Mouse (Mus musculus) midbrain, embryonic 10.5 days (tissue): ENCODE results near the gene 2310022B05Rik. TPM values are rescaled to one million over a fixed set of nuclear protein-coding genes. Genes with fewer than 3 reads are reported as not detected.
A peak's percentile ranks its signal among the peaks of the same experiment; 100 is the strongest.

Source experiments
- DNase-seq: peaks from one replicate; pipeline ENCODE4 v3.0.0-alpha.2; 2017; ENCODE audit warnings: low spot score
- H3K27ac ChIP-seq: fragments of 300-500 bp; sonication (generic); replicated peaks from 2 replicates; pipeline ENCODE4 v1.5.1; 2016; ENCODE audit warnings: mild to moderate bottlenecking
- H3K27me3 ChIP-seq: fragments of 300-500 bp; sonication (generic); 2 replicates; pipeline ENCODE4 v1.6.1; 2016; ENCODE audit warnings: low read depth, mild to moderate bottlenecking; ENCODE audit not compliant: poor library complexity, severe bottlenecking
- H3K36me3 ChIP-seq: fragments of 300-500 bp; sonication (generic); 2 replicates; pipeline ENCODE4 v1.6.1; 2016; ENCODE audit warnings: mild to moderate bottlenecking, moderate library complexity
- H3K4me1 ChIP-seq: fragments of 300-500 bp; sonication (generic); 2 replicates; pipeline ENCODE4 v1.6.1; 2016
- H3K4me3 ChIP-seq: fragments of 300-500 bp; sonication (generic); 2 replicates; pipeline ENCODE4 v1.5.1; 2016; ENCODE audit warnings: mild to moderate bottlenecking, moderate library complexity
- H3K9me3 ChIP-seq: fragments of 300-500 bp; sonication (generic); replicated peaks from 2 replicates; pipeline ENCODE4 v1.6.1; 2016; ENCODE audit warnings: mild to moderate bottlenecking
- whole genome bisulfite sequencing: fragments of 180-500 bp; shearing (Covaris S2); methylation state at CpG from one replicate; pipeline ENCODE4 v1.1.7; 2016; 5-methylcytosine and 5-hydroxymethylcytosine counted together
- polyA plus RNA-seq: library from polyadenylated mRNA; unstranded; fragments of >200 nt; fragmentation: Nextera tagmentation; extraction: Ambion mirVana; gene quantifications from 2 replicates; pipeline ENCODE4 v1.2.1, GENCODE M21; 2016

2310022B05Rik gene
- polyA plus RNA-seq, 1 experiment from 2014 or later: 17.5 TPM

- DNase-seq: no peak
- Histone ChIP-seq H3K27me3 (no peaks in the 10 kb centered on the region), H3K4me3 (no peak overlapping the region), H3K9me3 (no peaks in the 10 kb centered on the region), H3K27ac (no peak overlapping the region), H3K4me1 (peaks cover 3% of the 10 kb centered on the region; the same call in 1 of the 2 replicates), H3K36me3 (no peaks in the 10 kb centered on the region)
- WGBS: 84% methylated on average over 9 of the region's 9 CpGs
Observed at GRCm38 (mm10) chr8:124626251-124626650, 36.9 kb downstream of the 2310022B05Rik start.

DNA sequence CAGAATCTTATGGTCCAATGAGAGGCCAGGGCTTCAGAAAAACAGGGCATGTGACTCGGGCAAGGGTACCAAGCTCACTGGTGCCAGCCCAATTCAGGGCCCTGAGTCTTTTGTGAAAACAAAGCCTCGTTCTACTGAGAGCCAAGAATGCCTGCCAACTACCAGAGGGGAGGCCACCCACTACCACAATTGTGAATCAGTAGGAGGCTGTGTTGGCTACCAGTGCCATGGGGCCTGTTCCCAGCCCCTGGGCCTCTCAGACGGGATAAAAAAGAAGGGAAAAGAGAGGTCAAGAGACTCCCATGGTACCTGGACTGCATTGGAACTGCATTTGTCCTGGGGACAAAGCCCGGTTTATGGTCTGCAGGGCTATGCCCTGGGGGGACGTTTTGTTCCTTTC, 41.9 kb downstream of the 2310022B05Rik start:
- DNase-seq: no peak
- no peak overlapping the region for H3K4me3 ChIP-seq
- WGBS: 69% methylated on average over 5 of the region's 5 CpGs

GRCm38 (mm10) chr8:124618252-124618651, 44.9 kb downstream of the 2310022B05Rik start:
- Histone ChIP-seq H3K4me3 (no peak overlapping the region), H3K9me3 (no peaks in the 10 kb centered on the region), H3K27me3 (peaks cover 18% of the 10 kb centered on the region), H3K27ac (no peak overlapping the region), H3K36me3 (no peaks in the 10 kb centered on the region), H3K4me1 (peaks cover 10% of the 10 kb centered on the region)
- WGBS: 70% methylated on average over 9 of the region's 9 CpGs
- no peak for DNase-seq

More for the DNA sequence above, 41.9 kb downstream of the 2310022B05Rik start:
- Histone ChIP-seq H3K27ac (no peak overlapping the region), H3K9me3 (no peaks in the 10 kb centered on the region), H3K4me1 (peaks cover 10% of the 10 kb centered on the region), H3K27me3 (peaks cover 12% of the 10 kb centered on the region), H3K36me3 (no peaks in the 10 kb centered on the region)

DNA sequence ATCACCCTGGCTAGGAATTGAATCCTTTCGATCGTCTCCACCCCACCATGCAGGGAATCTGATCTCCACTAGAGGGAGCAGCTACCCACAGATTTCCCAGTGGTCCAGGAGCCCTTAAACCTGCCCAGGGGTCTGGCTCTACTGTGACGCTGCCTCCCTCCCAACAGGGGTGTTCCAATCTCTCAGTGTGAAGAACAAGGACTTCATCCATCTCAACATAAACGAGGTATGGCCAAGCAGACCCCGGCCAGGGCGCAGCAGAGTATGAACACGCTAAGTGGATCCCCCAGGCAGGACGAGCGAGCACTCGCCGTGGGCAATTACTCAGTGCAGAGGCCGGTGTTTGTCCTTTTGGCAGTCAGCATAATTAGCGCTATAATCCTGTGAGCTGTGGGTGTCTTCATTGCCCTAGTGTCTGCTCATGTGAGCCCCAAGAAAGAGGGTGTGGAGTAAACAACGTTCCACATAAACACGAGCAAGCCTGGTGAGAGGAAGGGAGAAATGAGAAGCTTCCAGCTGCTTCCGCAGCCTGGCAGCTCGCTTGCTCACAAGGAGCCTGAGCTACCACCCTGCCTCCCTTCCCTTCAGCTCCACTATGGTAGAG, 45.8 kb downstream of the 2310022B05Rik start:
- peak; percentile 78 for DNase-seq
- Histone ChIP-seq H3K27me3 (peaks cover 18% of the 10 kb centered on the region), H3K27ac (peak overlapping the region; percentile 59; the same call in 1 of the 2 replicates), H3K9me3 (no peaks in the 10 kb centered on the region), H3K4me1 (peaks cover 10% of the 10 kb centered on the region), H3K36me3 (no peaks in the 10 kb centered on the region), H3K4me3 (peak overlapping the region; percentile 51)
- 15% methylated on average over 17 of the region's 17 CpGs for WGBS

- Histone ChIP-seq H3K36me3 (no peaks in the 10 kb centered on the region), H3K9me3 (no peaks in the 10 kb centered on the region), H3K27me3 (peaks cover 18% of the 10 kb centered on the region), H3K4me1 (peaks cover 10% of the 10 kb centered on the region), H3K27ac (no peak overlapping the region), H3K4me3 (no peak overlapping the region)
- WGBS: 85% methylated on average over 5 of the region's 6 CpGs
- DNase-seq: no peak
Observed at GRCm38 (mm10) chr8:124614325-124614724, 48.8 kb downstream of the 2310022B05Rik start.

DNA sequence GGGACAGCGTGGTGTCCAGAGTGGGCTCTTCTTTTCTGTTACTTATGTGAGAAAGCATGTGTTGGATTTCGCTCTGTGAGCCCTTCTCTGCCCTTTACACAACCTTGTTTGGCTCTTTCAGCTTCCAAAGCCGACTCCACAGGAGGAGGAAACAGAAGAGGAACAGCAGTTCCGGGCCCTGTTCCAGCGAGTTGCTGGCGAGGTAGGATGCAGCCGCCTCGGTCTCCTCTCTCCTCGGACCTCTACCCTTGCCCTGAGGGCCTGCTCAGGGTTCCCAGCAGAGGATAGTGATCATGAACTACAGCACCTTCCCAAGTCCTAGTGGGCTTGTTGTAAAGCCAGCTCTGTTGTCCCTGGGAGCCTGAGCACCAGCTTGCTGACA, 54.2 kb downstream of the 2310022B05Rik start:
- no peaks in the 10 kb centered on the region for H3K9me3 ChIP-seq
- no peak overlapping the region for H3K4me3 ChIP-seq
- no peaks in the 10 kb centered on the region for H3K27me3 ChIP-seq
- WGBS: 82% methylated on average over 9 of the region's 9 CpGs
- no peaks in the 10 kb centered on the region for H3K36me3 ChIP-seq
- H3K4me1 ChIP-seq: no peaks in the 10 kb centered on the region
- no peak overlapping the region for H3K27ac ChIP-seq
- DNase-seq: no peak

GRCm38 (mm10) chr8:124608239-124608971, 54.8 kb downstream of the 2310022B05Rik start:
- Histone ChIP-seq H3K9me3 (no peaks in the 10 kb centered on the region), H3K4me3 (no peak overlapping the region), H3K36me3 (no peaks in the 10 kb centered on the region), H3K27ac (no peak overlapping the region), H3K27me3 (no peaks in the 10 kb centered on the region), H3K4me1 (no peaks in the 10 kb centered on the region)
- WGBS: 76% methylated on average over 13 of the region's 13 CpGs
- no peak for DNase-seq

DNA sequence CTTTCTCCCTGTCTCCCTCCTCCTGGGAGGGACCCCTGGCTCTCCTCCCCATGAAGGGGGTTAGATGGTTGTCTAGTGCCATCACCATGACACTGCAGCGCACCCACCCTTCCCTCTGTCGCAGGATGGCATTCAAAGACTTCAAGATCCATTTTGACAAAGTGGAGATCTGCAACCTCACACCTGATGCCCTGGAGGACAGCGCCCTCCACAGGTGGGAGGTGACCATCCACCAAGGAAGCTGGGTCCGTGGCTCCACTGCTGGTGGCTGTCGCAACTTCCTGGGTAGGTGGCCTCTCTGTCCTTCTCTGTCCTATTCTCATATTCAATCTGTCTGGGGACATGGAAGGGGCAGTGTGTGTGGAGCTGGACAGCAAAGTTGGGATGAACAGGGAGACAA, 59.1 kb downstream of the 2310022B05Rik start:
- whole genome bisulfite sequencing: 75% methylated on average over 5 of the region's 5 CpGs

GRCm38 (mm10) chr8:124589393-124589792, 73.8 kb downstream of the 2310022B05Rik start:
- no peaks in the 10 kb centered on the region for H3K9me3 ChIP-seq
- H3K4me1 ChIP-seq: no peaks in the 10 kb centered on the region
- 76% methylated on average over 4 of the region's 4 CpGs for WGBS
- H3K4me3 ChIP-seq: no peak overlapping the region
- no peaks in the 10 kb centered on the region for H3K36me3 ChIP-seq
- DNase-seq: no peak
- H3K27me3 ChIP-seq: no peaks in the 10 kb centered on the region
- H3K27ac ChIP-seq: no peak overlapping the region

More for the DNA sequence above, 59.1 kb downstream of the 2310022B05Rik start:
- Histone ChIP-seq H3K4me1 (no peaks in the 10 kb centered on the region), H3K27me3 (no peaks in the 10 kb centered on the region), H3K27ac (no peak overlapping the region), H3K4me3 (no peak overlapping the region), H3K9me3 (no peaks in the 10 kb centered on the region), H3K36me3 (no peaks in the 10 kb centered on the region)
- no peak for DNase-seq

DNA sequence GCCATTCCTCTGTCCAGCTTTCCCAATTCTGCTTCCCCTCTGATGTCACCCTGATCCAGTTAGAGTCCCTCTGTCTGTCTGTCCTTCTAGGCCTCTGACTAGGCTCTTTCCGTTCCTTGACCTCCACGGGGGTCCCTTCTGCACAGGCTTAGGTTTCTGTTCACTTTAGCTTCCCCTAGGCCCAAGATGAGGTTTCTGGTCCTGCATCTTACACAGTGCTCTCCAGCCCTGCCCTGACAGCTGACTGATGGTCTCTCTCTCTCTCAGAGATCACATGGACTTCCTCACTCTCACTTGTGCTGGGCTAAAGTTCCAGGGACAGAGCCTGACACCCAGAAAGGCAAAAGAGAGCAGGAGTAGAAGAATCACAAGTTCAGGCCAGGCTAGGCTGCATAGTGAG, 76.6 kb downstream of the 2310022B05Rik start:
- H3K4me3 ChIP-seq: no peak overlapping the region
- WGBS: 81% methylated on average over 2 of the region's 2 CpGs
- no peaks in the 10 kb centered on the region for H3K27me3 ChIP-seq
- DNase-seq: no peak
- H3K9me3 ChIP-seq: no peaks in the 10 kb centered on the region
- H3K36me3 ChIP-seq: no peaks in the 10 kb centered on the region
- no peaks in the 10 kb centered on the region for H3K4me1 ChIP-seq
- H3K27ac ChIP-seq: no peak overlapping the region

Other genes starting within 250 kb of the 2310022B05Rik start
- gene Pgbd5, start 223.7 kb downstream of the 2310022B05Rik start, polyA plus RNA-seq: 2.1 and 2.3 TPM in 2 replicates
- gene Cog2, start 142.6 kb downstream of the 2310022B05Rik start, polyA plus RNA-seq: 45.6 and 46.5 TPM in 2 replicates
- gene Agt, start 93.7 kb downstream of the 2310022B05Rik start, polyA plus RNA-seq: not detected in 2 replicates
- not detected in 2 replicates for gene Capn9, start 87.3 kb downstream of the 2310022B05Rik start, polyA plus RNA-seq
- gene Ttc13, start 58.6 kb upstream of the 2310022B05Rik start, polyA plus RNA-seq: 53.3 and 56.0 TPM in 2 replicates
- 35.4 and 36.5 TPM in 2 replicates for gene Arv1, start 58.8 kb upstream of the 2310022B05Rik start, polyA plus RNA-seq
- 1.7 and 2.0 TPM in 2 replicates for gene Fam89a, start 88.5 kb upstream of the 2310022B05Rik start, polyA plus RNA-seq
- 0.46 and 1.4 TPM in 2 replicates for gene Trim67, start 129.7 kb upstream of the 2310022B05Rik start, polyA plus RNA-seq
- gene Gnpat, start 199.7 kb upstream of the 2310022B05Rik start, polyA plus RNA-seq: 149 and 156 TPM in 2 replicates
- gene 2810004N23Rik, start 199.8 kb upstream of the 2310022B05Rik start, polyA plus RNA-seq: 61.7 and 72.1 TPM in 2 replicates
- gene Exoc8, start 234.3 kb upstream of the 2310022B05Rik start, polyA plus RNA-seq: 8.4 and 9.6 TPM in 2 replicates
- gene Sprtn, start 234.5 kb upstream of the 2310022B05Rik start, polyA plus RNA-seq: 10.6 and 14.7 TPM in 2 replicates